Mouse (Mus musculus) testis, adult 2 months (tissue): ENCODE data around the gene Gna15.

Experiments used
- CTCF ChIP-seq: fragments of 200-500 bp; IDR thresholded peaks from 2 replicates; pipeline ENCODE4 v1.5.1; 2012; ENCODE audit warnings: low read depth, mild to moderate bottlenecking, inconsistent platforms, low read length, moderate library complexity; ENCODE audit not compliant: control insufficient read depth, insufficient read depth, insufficient replicate concordance
- POLR2A ChIP-seq: fragments of 200-500 bp; IDR thresholded peaks from 2 replicates; pipeline ENCODE4 v1.6.1; 2012; ENCODE audit warnings: low read depth, mild to moderate bottlenecking, inconsistent platforms, low read length, moderate library complexity; ENCODE audit not compliant: control insufficient read depth

GRCm38 (mm10) chr10:81553232-81553631 is 29.2 kb upstream of the Gna15 start:
- TF ChIP-seq CTCF (peak; percentile 78), POLR2A (no peak)
